Mouse (Mus musculus): ENCODE results near the gene Gm49321. TPM values are rescaled to one million over a fixed set of nuclear protein-coding genes. Genes with fewer than 3 reads are reported as not detected.

Gene Gm49321
- polyA plus RNA-seq, 1 experiment from 2014 or later = 10.9 TPM

DNA sequence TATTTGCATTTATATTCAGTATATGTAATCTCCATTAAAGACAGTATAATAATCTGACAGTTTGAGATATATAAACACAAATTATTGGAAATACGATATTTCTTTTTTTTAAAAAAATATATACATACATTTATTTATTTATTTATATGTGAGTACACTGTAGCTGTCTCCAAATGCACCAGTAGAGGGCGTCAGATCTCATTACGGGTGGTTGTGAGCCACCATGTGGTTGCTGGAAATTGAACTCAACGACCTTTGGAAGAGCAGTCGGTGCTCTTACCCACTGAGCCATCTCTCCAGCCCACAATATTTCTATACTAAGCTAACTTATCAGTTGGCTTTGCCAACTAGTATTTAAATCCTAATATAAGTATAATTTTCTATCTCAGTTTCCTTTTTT, 6.2 kb upstream of the Gm49321 start:
- no peak overlapping the region for H3K27ac ChIP-seq (ENCODE audit: low read length)
- no peak overlapping the region for H3K4me3 ChIP-seq (ENCODE audit: low read length)
- no peak overlapping the region for H3K9ac ChIP-seq (ENCODE audit: low read length)
- no peaks in the 10 kb centered on the region for H3K27me3 ChIP-seq (ENCODE audit: control insufficient read depth, insufficient read depth, low read depth, low read length)
- peaks cover 44% of the 10 kb centered on the region for H3K36me3 ChIP-seq (ENCODE audit: control insufficient read depth, insufficient read depth, low read length)
- H3K4me2 ChIP-seq (ENCODE audit: low read depth, low read length) = no peak overlapping the region
- H3K4me1 ChIP-seq (replicated peaks; ENCODE audit: control insufficient read depth, insufficient read depth, low read length) = no peaks in the 10 kb centered on the region
- no peak for ATAC-seq (ENCODE audit: low read depth)
- no peaks in the 10 kb centered on the region for H3K9me3 ChIP-seq (ENCODE audit: control insufficient read depth, low read length)
- WGBS = 52% methylated on average over 5 of the region's 5 CpGs

DNA sequence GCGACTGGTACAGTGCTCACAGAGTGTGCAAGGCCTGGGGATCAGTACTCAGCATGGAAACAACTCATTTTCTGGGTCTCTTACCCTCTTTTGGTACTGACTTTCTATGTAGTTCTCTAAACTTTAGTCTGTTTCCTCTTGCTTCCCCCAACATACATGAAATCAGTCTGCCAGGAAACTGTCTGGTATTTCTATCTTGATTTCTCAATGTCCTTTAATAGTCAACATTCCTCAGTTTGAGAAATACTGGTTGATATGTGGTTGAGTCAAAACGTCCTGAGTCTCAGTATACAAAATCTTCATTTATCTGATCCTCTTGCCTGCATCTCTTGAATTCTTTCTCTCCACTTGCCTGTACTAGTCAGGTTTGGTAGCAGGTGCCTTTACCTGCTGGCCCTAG, 2.9 kb upstream of the Gm49321 start:
- Histone ChIP-seq H3K36me3 (ENCODE audit: control insufficient read depth, insufficient read depth, low read length) (peaks cover 48% of the 10 kb centered on the region), H3K27me3 (ENCODE audit: control insufficient read depth, insufficient read depth, low read depth, low read length) (no peaks in the 10 kb centered on the region), H3K9ac (ENCODE audit: low read length) (no peak overlapping the region), H3K4me2 (ENCODE audit: low read depth, low read length) (no peak overlapping the region), H3K4me1 (replicated peaks; ENCODE audit: control insufficient read depth, insufficient read depth, low read length) (no peaks in the 10 kb centered on the region), H3K27ac (ENCODE audit: low read length) (no peak overlapping the region), H3K9me3 (ENCODE audit: control insufficient read depth, low read length) (no peaks in the 10 kb centered on the region), H3K4me3 (ENCODE audit: low read length) (no peak overlapping the region)
- 78% methylated on average over 2 of the region's 2 CpGs for WGBS
- ATAC-seq (ENCODE audit: low read depth) = no peak

DNA sequence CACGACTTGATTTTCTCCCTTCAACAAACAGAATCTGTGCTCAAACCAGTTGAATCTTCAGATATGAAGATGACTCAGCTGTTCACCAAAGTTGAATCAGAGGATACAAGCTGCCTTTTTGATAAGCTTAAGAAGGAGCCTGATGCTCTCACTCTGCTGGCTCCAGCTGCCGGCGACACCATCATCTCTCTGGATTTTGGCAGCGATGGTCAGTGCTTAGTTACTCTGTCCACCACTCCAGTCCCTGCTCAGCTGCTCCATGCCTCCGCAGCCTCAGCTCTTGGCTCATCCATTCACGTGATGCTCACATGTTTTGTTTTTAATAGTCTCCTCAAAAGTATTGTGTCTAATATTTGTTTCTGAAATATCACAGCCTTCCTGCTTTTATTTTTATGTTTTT, 2.1 kb downstream of the Gm49321 start:
- Histone ChIP-seq H3K27ac (ENCODE audit: low read length) (no peak overlapping the region), H3K9me3 (ENCODE audit: control insufficient read depth, low read length) (no peaks in the 10 kb centered on the region), H3K9ac (ENCODE audit: low read length) (no peak overlapping the region), H3K4me2 (ENCODE audit: low read depth, low read length) (no peak overlapping the region), H3K27me3 (ENCODE audit: control insufficient read depth, insufficient read depth, low read depth, low read length) (no peaks in the 10 kb centered on the region), H3K36me3 (ENCODE audit: control insufficient read depth, insufficient read depth, low read length) (peaks cover 48% of the 10 kb centered on the region), H3K4me1 (replicated peaks; ENCODE audit: control insufficient read depth, insufficient read depth, low read length) (no peaks in the 10 kb centered on the region), H3K4me3 (ENCODE audit: low read length) (no peak overlapping the region)
- 87% methylated on average over 6 of the region's 6 CpGs for WGBS
- no peak for ATAC-seq (ENCODE audit: low read depth)

DNA sequence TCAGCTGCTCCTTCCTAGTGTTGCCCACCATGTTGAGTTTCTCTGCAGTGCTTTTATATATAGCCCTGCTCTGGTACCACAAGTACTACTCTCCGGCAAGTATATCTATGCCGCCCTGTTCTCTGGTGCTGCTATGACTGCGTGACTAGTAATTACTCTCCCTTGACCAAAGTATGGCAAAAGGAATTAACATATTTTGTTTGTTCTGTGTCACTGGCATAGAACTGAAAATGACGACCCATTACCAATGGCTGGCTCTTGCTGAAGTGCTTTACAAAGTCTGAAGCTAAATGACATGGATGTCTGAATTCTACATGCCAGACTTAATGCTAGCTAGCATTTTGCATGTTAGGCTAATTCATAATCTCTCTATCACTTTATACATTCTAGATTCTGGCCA, 11.0 kb downstream of the Gm49321 start:
- no peak for ATAC-seq (ENCODE audit: low read depth)
- H3K9me3 ChIP-seq (ENCODE audit: control insufficient read depth, low read length) = no peaks in the 10 kb centered on the region
- no peak overlapping the region for H3K4me2 ChIP-seq (ENCODE audit: low read depth, low read length)
- H3K36me3 ChIP-seq (ENCODE audit: control insufficient read depth, insufficient read depth, low read length) = peaks cover 15% of the 10 kb centered on the region
- no peak overlapping the region for H3K4me3 ChIP-seq (ENCODE audit: low read length)
- H3K27me3 ChIP-seq (ENCODE audit: control insufficient read depth, insufficient read depth, low read depth, low read length) = no peaks in the 10 kb centered on the region
- H3K4me1 ChIP-seq (replicated peaks; ENCODE audit: control insufficient read depth, insufficient read depth, low read length) = peaks cover 9% of the 10 kb centered on the region; the same call in 1 of the 2 replicates
- H3K9ac ChIP-seq (ENCODE audit: low read length) = no peak overlapping the region
- no peak overlapping the region for H3K27ac ChIP-seq (ENCODE audit: low read length)
- 87% methylated on average over 4 of the region's 4 CpGs for WGBS

DNA sequence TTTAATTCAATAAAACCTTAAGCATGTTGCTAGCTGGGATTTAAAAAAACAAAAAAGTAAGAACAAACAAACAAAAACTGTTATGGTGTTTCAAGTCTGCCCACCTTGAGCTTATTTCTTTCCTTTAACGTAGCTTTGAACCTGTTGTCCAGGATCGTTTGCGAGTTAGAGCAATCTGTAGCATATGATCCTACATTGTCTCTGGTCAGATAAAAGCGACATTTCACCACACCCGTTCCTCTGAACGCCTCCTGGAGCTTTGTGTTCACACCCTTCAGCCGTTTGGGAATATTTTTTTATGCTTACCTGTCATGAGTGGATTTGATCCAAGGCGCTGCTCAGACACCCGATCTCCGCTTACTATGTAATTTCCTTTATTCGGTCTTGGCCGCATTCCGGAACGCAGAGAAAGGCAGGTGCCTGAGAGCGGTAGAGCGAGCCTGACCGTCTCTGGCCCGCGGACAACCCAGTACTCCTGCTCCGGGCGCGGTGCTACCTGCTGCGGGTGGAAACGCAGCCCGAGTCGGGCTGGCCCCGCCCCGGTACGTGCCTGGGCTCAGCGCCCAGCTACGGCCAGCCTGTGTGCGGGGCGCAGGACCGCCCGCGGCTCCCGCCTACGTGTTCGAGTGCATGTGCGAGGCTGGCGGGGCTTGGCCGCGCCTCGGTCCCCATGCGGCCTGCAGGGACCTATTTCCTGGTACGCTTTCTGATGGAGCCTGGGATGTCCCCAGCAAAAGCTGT, 12.0 kb downstream of the Gm49321 start:
- H3K4me3 ChIP-seq (ENCODE audit: low read length) = peak overlapping the region; percentile 47
- 9% methylated on average over 46 of the region's 46 CpGs for WGBS
- H3K4me1 ChIP-seq (replicated peaks; ENCODE audit: control insufficient read depth, insufficient read depth, low read length) = peaks cover 9% of the 10 kb centered on the region; the same call in 1 of the 2 replicates
- no peaks in the 10 kb centered on the region for H3K27me3 ChIP-seq (ENCODE audit: control insufficient read depth, insufficient read depth, low read depth, low read length)
- peak; percentile 83 for ATAC-seq (ENCODE audit: low read depth)
- 0 out of 2 replicates have a peak overlapping the region, but pooled peaks have one; percentile 27 for H3K27ac ChIP-seq (ENCODE audit: low read length)
- no peaks in the 10 kb centered on the region for H3K9me3 ChIP-seq (ENCODE audit: control insufficient read depth, low read length)
- H3K36me3 ChIP-seq (ENCODE audit: control insufficient read depth, insufficient read depth, low read length) = peaks cover 6% of the 10 kb centered on the region
- peak overlapping the region; percentile 70 for H3K4me2 ChIP-seq (ENCODE audit: low read depth, low read length)
- H3K9ac ChIP-seq (ENCODE audit: low read length) = peak overlapping the region; percentile 64

DNA sequence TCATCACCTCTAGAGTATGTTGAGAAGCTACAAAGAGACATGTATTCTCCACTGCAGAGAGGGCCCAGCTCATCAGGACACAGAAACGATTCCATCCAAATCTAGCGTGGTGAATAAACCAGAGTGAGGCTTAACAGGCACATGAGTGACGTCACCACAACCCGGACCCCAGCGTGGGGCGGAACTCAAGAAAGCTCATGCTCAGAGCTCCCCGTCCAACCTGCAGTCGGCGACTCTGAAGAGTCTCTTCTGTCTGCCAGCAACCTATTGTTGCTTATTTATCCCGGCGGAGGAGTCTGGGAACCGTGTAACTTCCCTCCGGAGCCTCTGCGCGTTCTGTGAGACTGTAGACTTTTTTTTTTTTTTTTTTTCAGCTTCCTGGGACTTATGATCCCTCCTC, 15.4 kb downstream of the Gm49321 start:
- H3K9ac ChIP-seq (ENCODE audit: low read length) = peak overlapping the region; percentile 64

DNA sequence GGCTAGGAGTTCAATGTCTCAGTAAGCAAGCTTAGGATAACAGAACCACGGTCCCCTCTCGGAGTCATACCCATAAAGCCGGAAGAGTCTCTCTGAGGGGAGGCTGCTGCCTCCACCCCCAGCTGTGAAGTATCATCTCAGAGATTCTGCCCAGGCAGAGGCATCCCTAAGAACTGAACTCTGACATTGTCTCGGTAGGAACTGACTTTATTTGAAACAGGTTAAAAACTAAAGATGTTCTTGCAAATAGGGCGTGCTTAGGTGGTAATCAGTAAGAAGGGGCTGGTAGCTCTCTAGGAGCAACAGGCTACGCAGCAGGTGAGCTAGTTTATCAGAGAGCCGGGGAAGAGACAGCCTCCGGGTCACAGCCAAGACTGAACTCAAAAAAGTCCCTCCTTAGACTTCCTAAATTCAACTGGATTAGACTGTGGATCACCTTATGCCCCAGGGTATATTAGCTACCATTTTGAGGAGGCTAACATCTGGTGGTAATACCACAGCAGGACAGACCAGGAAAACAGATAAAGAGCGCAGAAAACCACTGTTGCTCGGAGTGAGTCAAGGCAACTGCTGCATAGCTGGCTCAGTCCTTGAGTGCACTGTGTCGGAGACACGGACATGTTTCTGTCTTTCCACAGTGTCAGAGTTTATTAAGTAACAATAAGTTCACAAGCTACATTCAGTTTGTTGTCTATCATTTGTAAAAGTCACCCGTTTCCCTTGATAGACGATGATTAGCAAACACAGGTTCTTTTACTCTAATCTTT, 16.1 kb downstream of the Gm49321 start:
- Histone ChIP-seq H3K4me3 (ENCODE audit: low read length) (peak overlapping the region; percentile 49), H3K4me1 (replicated peaks; ENCODE audit: control insufficient read depth, insufficient read depth, low read length) (peaks cover 12% of the 10 kb centered on the region), H3K27me3 (ENCODE audit: control insufficient read depth, insufficient read depth, low read depth, low read length) (no peaks in the 10 kb centered on the region), H3K36me3 (ENCODE audit: control insufficient read depth, insufficient read depth, low read length) (no peaks in the 10 kb centered on the region), H3K27ac (ENCODE audit: low read length) (no peak overlapping the region), H3K9ac (ENCODE audit: low read length) (peak overlapping the region; percentile 64), H3K4me2 (ENCODE audit: low read depth, low read length) (peak overlapping the region; percentile 75), H3K9me3 (ENCODE audit: control insufficient read depth, low read length) (no peaks in the 10 kb centered on the region)
- ATAC-seq (ENCODE audit: low read depth) = no peak
- 45% methylated on average over 14 of the region's 14 CpGs for whole genome bisulfite sequencing

More for the DNA sequence above, 15.4 kb downstream of the Gm49321 start:
- Histone ChIP-seq H3K4me1 (replicated peaks; ENCODE audit: control insufficient read depth, insufficient read depth, low read length) (peaks cover 12% of the 10 kb centered on the region), H3K27ac (ENCODE audit: low read length) (no peak overlapping the region), H3K4me2 (ENCODE audit: low read depth, low read length) (peak overlapping the region; percentile 75), H3K4me3 (ENCODE audit: low read length) (peak overlapping the region; percentile 49), H3K27me3 (ENCODE audit: control insufficient read depth, insufficient read depth, low read depth, low read length) (no peaks in the 10 kb centered on the region), H3K36me3 (ENCODE audit: control insufficient read depth, insufficient read depth, low read length) (no peaks in the 10 kb centered on the region), H3K9me3 (ENCODE audit: control insufficient read depth, low read length) (no peaks in the 10 kb centered on the region)
- ATAC-seq (ENCODE audit: low read depth) = peak; percentile 61
- WGBS = 8% methylated on average over 15 of the region's 15 CpGs

DNA sequence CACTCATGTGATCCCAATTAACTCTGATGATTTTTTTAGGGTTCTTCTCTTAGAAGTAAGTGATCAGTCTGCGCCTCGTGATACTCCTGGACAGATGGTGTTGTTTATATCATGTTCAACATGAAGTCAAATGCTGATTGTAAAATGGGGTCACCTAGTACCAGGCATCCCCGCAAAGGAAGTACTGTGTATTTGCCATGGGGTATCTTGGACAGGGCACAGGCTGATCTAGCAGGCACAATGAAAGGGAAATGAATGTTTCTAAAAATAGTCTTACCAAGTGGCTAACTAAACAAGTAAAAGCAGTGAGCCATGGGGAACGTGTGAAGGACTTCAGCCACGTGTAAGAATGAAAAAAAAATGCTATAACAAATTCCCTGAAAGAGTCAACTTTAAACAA, 17.3 kb downstream of the Gm49321 start:
- no peaks in the 10 kb centered on the region for H3K36me3 ChIP-seq (ENCODE audit: control insufficient read depth, insufficient read depth, low read length)
- 40% methylated on average over 5 of the region's 5 CpGs for WGBS
- ATAC-seq (ENCODE audit: low read depth) = no peak
- H3K9ac ChIP-seq (ENCODE audit: low read length) = no peak overlapping the region
- peaks cover 6% of the 10 kb centered on the region for H3K4me1 ChIP-seq (replicated peaks; ENCODE audit: control insufficient read depth, insufficient read depth, low read length)
- H3K9me3 ChIP-seq (ENCODE audit: control insufficient read depth, low read length) = no peaks in the 10 kb centered on the region
- no peak overlapping the region for H3K4me2 ChIP-seq (ENCODE audit: low read depth, low read length)
- no peak overlapping the region for H3K27ac ChIP-seq (ENCODE audit: low read length)
- no peak overlapping the region for H3K4me3 ChIP-seq (ENCODE audit: low read length)
- H3K27me3 ChIP-seq (ENCODE audit: control insufficient read depth, insufficient read depth, low read depth, low read length) = no peaks in the 10 kb centered on the region

DNA sequence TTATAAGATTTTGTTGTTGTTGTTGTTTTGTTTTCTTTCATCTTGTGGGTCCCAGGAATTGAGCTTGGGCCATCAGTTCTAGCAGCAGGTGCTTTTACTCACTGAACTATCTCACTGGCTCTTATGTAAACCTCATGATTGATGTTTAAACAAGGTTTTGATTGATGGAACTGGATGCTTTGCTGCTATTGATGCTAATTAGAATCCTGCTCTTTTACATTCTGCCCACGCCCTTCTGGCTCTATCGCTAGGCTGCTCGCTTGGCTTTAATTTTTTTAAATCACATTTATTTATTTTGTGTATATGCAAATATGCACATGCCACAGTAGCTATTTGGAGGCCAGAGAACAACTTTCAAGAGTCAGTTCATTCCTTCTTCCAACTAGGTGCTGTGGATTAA, 20.2 kb downstream of the Gm49321 start:
- H3K27ac ChIP-seq (ENCODE audit: low read length) = no peak overlapping the region
- no peaks in the 10 kb centered on the region; the same call in 1 of the 2 replicates for H3K27me3 ChIP-seq (ENCODE audit: control insufficient read depth, insufficient read depth, low read depth, low read length)
- no peak overlapping the region for H3K9ac ChIP-seq (ENCODE audit: low read length)
- 53% methylated on average over 3 of the region's 3 CpGs for WGBS
- no peaks in the 10 kb centered on the region for H3K36me3 ChIP-seq (ENCODE audit: control insufficient read depth, insufficient read depth, low read length)
- peaks cover 6% of the 10 kb centered on the region for H3K4me1 ChIP-seq (replicated peaks; ENCODE audit: control insufficient read depth, insufficient read depth, low read length)
- no peak overlapping the region for H3K4me3 ChIP-seq (ENCODE audit: low read length)
- ATAC-seq (ENCODE audit: low read depth) = no peak
- no peak overlapping the region for H3K4me2 ChIP-seq (ENCODE audit: low read depth, low read length)
- H3K9me3 ChIP-seq (ENCODE audit: control insufficient read depth, low read length) = no peaks in the 10 kb centered on the region

Data from lung, embryonic 16.5 days (tissue).